Mouse (Mus musculus): ENCODE results near the gene Hspb3.

Gene Hspb3

GRCm38 (mm10) chr13:113640944-113641597 lies 22.4 kb downstream of the Hspb3 start:
- in situ Hi-C loops (cut with MboI; ENCODE audit: unreplicated experiment in 2 of 2), result loop anchor here (5.0 to 25.0 kb wide), 3 partner anchors 226 to 1156 kb away; no protein-coding TSS in a partner anchor

- in situ Hi-C loops (cut with MboI; ENCODE audit: unreplicated experiment in 2 of 2), result loop anchor here in 1 of 2 experiments (5.0 to 25.0 kb wide), 2 partner anchors 223 to 1148 kb away; no protein-coding TSS in a partner anchor
Observed at GRCm38 (mm10) chr13:113638914-113639313, 24.6 kb downstream of the Hspb3 start.

- in situ Hi-C loops (cut with MboI; ENCODE audit: unreplicated experiment in 2 of 2), result loop anchor here in 1 of 2 experiments (5.0 to 25.0 kb wide), 2 partner anchors 226 to 1151 kb away; no protein-coding TSS in a partner anchor
Observed at GRCm38 (mm10) chr13:113635799-113636222, 27.7 kb downstream of the Hspb3 start.

GRCm38 (mm10) chr13:113634732-113635481 lies 28.6 kb downstream of the Hspb3 start:
- in situ Hi-C loops (cut with MboI; ENCODE audit: unreplicated experiment in 2 of 2), result loop anchor here in 1 of 2 experiments (5.0 to 25.0 kb wide), 2 partner anchors 227 to 1152 kb away; no protein-coding TSS in a partner anchor

DNA sequence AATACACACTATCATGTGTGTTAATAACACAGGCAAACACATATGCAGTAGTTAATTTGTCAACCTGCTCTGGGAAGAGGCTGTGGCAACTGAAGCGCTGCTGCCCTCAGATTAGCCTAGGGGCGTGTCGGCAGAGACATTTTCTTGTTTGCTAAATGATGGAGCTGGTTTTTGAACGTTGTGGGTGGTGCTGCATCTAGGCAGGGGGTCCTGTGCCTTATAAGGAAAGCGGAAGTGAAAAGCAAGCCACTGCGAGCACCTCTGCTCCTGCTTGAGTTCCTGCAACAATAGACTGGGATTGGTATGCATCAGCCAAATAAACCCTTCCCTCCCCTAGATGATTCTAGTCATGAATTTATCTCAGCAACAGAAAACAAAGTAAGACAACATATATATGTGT lies 31.0 kb downstream of the Hspb3 start:
- in situ Hi-C loops (cut with MboI; ENCODE audit: unreplicated experiment in 2 of 2), result loop anchor here in 1 of 2 experiments (25.0 kb wide), 1 partner anchor 1155 kb away; no protein-coding TSS in a partner anchor

DNA sequence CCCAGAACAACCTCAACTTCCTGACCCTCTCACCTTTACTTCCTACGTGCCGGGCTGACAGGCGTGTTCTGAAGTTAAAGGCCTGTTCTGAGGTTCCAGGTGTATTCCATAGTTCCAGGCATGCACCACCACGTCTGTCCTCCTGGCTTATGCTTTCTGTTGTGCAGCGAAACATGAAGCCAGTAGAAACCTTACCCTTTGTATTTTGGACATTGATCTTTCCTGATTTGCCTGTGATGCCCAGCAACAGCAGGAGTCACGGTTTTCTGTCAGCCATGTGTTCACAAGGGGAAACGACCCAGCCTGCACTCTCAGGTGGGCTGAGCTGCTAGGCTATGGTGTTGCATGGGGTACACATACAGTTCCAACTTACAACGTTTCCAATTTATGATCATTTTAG lies 35.9 kb downstream of the Hspb3 start:
- in situ Hi-C loops (cut with MboI; ENCODE audit: unreplicated experiment in 2 of 2), result loop anchor here in 1 of 2 experiments (25.0 kb wide), 1 partner anchor 1160 kb away; no protein-coding TSS in a partner anchor

- in situ Hi-C loops (cut with MboI; ENCODE audit: unreplicated experiment in 2 of 2), result loop anchor here (25.0 kb wide), 3 partner anchors 286 to 1336 kb away; partner anchors contain the start of gene Ankrd55 (in 1 of the 2)
Observed at GRCm38 (mm10) chr13:113622865-113623255, 40.6 kb downstream of the Hspb3 start.

DNA sequence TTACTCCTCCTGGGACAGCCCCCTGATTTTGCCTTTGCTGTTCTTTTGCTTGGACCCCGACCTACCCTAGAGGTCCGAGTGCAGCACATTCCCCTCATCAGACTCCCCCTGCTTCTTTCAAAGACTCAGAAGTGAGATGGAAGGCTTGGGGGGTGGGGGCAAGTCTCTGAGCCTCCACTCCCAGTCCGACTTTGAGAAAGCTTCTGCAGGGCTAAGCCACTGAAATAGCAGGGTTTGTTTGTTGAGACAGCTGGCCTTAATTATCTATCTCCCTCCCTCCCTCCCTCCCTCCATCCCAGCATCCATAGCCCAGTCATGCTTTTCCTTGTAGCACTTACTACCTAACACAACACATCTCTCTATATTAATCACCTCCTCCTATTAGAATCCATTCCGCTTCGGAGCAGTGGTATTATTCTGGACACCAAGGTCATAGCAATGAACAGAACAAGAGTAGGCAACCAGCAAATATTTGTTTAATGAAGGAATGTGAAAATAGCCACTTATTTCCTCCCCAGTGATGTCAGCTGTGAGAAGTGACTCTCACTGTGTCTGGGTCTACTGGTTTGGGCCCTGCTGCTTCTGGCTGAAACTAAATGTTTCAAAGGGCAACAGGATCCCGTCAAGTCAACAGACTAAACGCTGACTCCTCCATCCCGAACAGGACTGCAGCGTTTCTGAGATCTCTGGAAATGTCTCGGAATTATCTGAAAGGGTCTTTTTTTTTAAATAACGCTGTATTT lies 41.2 kb downstream of the Hspb3 start:
- in situ Hi-C loops (cut with MboI; ENCODE audit: unreplicated experiment in 2 of 2), result loop anchor here (25.0 kb wide), 3 partner anchors 285 to 1335 kb away; partner anchors contain the start of gene Ankrd55 (in 1 of the 2)

GRCm38 (mm10) chr13:113619003-113619402 lies 44.5 kb downstream of the Hspb3 start:
- in situ Hi-C loops (cut with MboI; ENCODE audit: unreplicated experiment in 2 of 2), result loop anchor here (5.0 to 25.0 kb wide), 6 partner anchors 282 to 1332 kb away; partner anchors contain the start of genes Ankrd55 (in 1 of the 2) and Gpx8 (in 1 of the 2)

GRCm38 (mm10) chr13:113617891-113618823 lies 45.3 kb downstream of the Hspb3 start, which contains the start of gene Snx18:
Gene Snx18 (minus strand): TSS chr13:113618564.
- in situ Hi-C loops (cut with MboI; ENCODE audit: unreplicated experiment in 2 of 2), result loop anchor here (5.0 to 25.0 kb wide), 6 partner anchors 281 to 1331 kb away; partner anchors contain the start of genes Ankrd55 (in 1 of the 2) and Gpx8 (in 1 of the 2)

- in situ Hi-C loops (cut with MboI; ENCODE audit: unreplicated experiment in 2 of 2), result loop anchor here (5.0 to 25.0 kb wide), 6 partner anchors 280 to 1330 kb away; partner anchors contain the start of genes Ankrd55 (in 1 of the 2) and Gpx8 (in 1 of the 2)
Observed at GRCm38 (mm10) chr13:113617338-113617890, 46.1 kb downstream of the Hspb3 start.

DNA sequence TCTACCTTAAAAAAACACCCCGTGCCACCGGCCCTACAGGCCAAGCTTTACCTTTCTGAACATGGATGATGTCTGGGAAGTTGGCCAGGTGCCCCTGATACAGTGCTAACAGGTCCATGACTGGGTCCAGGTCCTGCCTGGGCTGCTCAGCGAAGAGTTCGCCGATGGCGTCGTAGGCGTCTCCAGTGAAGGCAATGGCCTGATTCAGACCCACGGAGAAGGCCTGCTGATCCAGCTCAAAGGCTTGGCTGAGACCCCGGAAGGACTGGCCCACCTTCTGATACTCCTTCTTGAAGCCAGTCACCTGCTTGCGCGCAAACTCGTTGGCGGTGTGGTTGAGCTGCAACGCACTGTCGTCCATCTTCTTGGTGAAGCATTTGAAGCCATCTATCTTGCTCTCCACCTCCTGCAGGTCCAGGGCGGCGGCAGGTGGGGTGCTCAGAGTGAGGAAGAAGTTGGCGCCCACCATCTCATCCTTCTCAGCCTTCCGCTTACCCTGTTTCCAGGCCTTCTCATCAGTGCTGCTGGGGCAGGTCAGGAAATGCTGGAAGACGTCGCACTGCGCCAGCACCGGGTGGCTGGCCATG lies 46.6 kb downstream of the Hspb3 start:
- in situ Hi-C loops (cut with MboI; ENCODE audit: unreplicated experiment in 2 of 2), result loop anchor here (5.0 to 25.0 kb wide), 6 partner anchors 280 to 1330 kb away; partner anchors contain the start of genes Ankrd55 (in 1 of the 2) and Gpx8 (in 1 of the 2)

DNA sequence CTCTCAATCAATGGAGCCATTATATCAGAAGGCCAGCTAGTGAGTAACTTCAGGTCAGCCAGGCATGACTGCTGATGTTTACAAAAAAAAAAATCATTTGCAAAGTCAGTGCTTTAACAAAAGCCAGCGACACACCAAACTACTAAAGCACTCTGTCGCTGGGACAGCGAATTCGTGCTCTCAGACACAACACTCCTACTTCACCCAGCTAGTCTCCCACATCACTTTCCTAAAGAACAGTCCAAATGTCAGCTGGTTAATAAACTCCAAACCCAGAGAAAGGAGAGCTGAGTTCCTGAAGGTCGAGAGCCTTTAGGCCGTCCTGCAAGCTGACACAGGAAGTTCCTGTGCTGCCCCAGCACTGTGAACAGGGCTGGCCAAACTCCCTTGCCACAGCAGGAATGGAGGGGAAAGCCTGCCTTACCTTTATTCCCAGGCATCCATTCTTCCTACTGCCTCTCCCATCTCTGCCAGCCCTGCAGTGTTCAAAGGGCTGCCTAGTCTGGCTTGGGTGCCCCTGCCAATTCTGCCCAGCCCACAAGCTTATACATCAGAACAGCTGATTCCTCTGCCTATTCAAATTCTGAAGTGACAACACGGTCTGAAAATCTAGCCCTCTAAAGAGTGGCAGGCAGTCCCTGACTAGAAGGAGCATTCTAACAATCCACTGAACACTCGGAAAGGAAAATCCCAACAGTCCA lies 47.4 kb downstream of the Hspb3 start:
- in situ Hi-C loops (cut with MboI; ENCODE audit: unreplicated experiment in 2 of 2), result loop anchor here (5.0 to 25.0 kb wide), 6 partner anchors 279 to 1329 kb away; partner anchors contain the start of genes Ankrd55 (in 1 of the 2) and Gpx8 (in 1 of the 2)

DNA sequence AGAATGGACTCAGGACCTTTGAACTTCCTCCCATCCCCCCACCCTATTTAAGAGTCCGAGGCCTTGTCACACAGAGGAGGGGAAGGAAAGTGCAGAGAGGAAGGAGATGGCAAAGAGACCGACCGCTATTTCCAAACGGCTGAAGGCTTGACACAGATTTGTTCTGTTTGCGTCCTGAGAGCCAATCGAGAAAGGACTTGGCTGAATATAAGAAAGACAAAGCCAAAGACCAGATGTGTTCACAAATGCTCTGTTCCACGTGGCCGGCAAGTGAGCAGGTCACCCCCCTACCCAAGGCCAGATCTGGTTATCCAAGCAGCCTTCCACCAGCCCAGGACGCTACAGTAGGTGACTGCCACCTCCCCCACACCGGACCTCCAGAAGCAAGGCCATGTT lies 47.9 kb downstream of the Hspb3 start:
- in situ Hi-C loops (cut with MboI; ENCODE audit: unreplicated experiment in 2 of 2), result loop anchor here (5.0 to 25.0 kb wide), 6 partner anchors 278 to 1328 kb away; partner anchors contain the start of genes Ankrd55 (in 1 of the 2) and Gpx8 (in 1 of the 2)

GRCm38 (mm10) chr13:113614635-113615545 lies 48.6 kb downstream of the Hspb3 start:
- in situ Hi-C loops (cut with MboI; ENCODE audit: unreplicated experiment in 2 of 2), result loop anchor here (5.0 to 25.0 kb wide), 6 partner anchors 278 to 1328 kb away; partner anchors contain the start of genes Ankrd55 (in 1 of the 2) and Gpx8 (in 1 of the 2)

GRCm38 (mm10) chr13:113613882-113614281 lies 49.6 kb downstream of the Hspb3 start:
- in situ Hi-C loops (cut with MboI; ENCODE audit: unreplicated experiment in 2 of 2), result loop anchor here (10.0 to 25.0 kb wide), 4 partner anchors 277 to 1327 kb away; partner anchors contain the start of gene Ankrd55 (in 1 of the 2)

All from v-Abl transformed pro-B cells (cell line).